Mouse (Mus musculus) bone marrow, adult 2 months (tissue): Measurements from ENCODE around the gene Hkdc1. TPM values are rescaled to one million over a fixed set of nuclear protein-coding genes. Genes with fewer than 3 reads are reported as not detected.

Experiments
- H3K27ac ChIP-seq: fragments of 200-500 bp; 2 replicates; pipeline ENCODE4 v1.5.1; 2012; ENCODE audit warnings: low read depth, mild to moderate bottlenecking, control low read depth, inconsistent platforms, low read length; ENCODE audit not compliant: control insufficient read depth, poor library complexity, insufficient read depth
- H3K4me1 ChIP-seq: fragments of 200-500 bp; 2 replicates; pipeline ENCODE4 v1.6.1; 2011; ENCODE audit warnings: low read length; ENCODE audit not compliant: control insufficient read depth, insufficient read depth
- H3K4me3 ChIP-seq: fragments of 200-500 bp; replicated peaks from 2 replicates; pipeline ENCODE3; 2011; ENCODE audit warnings: mild to moderate bottlenecking, low read depth, low read length, control low read depth; ENCODE audit not compliant: control insufficient read depth
- CTCF ChIP-seq: fragments of 200-500 bp; IDR thresholded peaks from 2 replicates; pipeline ENCODE4 v1.5.1; 2011; ENCODE audit warnings: low read length, control low read depth; ENCODE audit not compliant: control insufficient read depth, insufficient read depth
- POLR2A ChIP-seq: fragments of 200-500 bp; IDR thresholded peaks from 2 replicates; pipeline ENCODE4 v1.6.1; 2011; ENCODE audit warnings: low read depth, mild to moderate bottlenecking, control low read depth, low read length, borderline replicate concordance; ENCODE audit not compliant: control insufficient read depth
- WGBS: fragments of 180-500 bp; shearing (Covaris S2); methylation state at CpG from one replicate; pipeline ENCODE4 v1.1.7; 2018; 5-methylcytosine and 5-hydroxymethylcytosine counted together
- polyA plus RNA-seq: library from polyadenylated mRNA; stranded (reverse); fragments of >200 nt; gene quantifications from 2 replicates; pipeline ENCODE4 v1.2.4, GENCODE M21; 2011; ENCODE audit warnings: low replicate concordance; ENCODE audit not compliant: missing spikeins, insufficient read depth, insufficient read length

Gene Hkdc1
- polyA plus RNA-seq, 1 experiment, result not detected

- no peak overlapping the region for H3K4me3 ChIP-seq
- H3K4me1 ChIP-seq, result peaks cover 6% of the 10 kb centered on the region
- H3K27ac ChIP-seq, result no peak overlapping the region
- 55% methylated on average over 5 of the region's 5 CpGs for WGBS
- TF ChIP-seq CTCF (no peak), POLR2A (no peak)
Observed at GRCm38 (mm10) chr10:62345147-62345546, 77.1 kb downstream of the Hkdc1 start.

GRCm38 (mm10) chr10:62344004-62344752 is 78.1 kb downstream of the Hkdc1 start:
- WGBS, result 61% methylated on average over 9 of the region's 9 CpGs
- TF ChIP-seq POLR2A (no peak), CTCF (no peak)
- Histone ChIP-seq H3K4me1 (peaks cover 6% of the 10 kb centered on the region), H3K27ac (peak overlapping the region; percentile 51), H3K4me3 (no peak overlapping the region)

GRCm38 (mm10) chr10:62342512-62342911 is 79.8 kb downstream of the Hkdc1 start:
- peak overlapping the region; percentile 82 for H3K27ac ChIP-seq
- peak; percentile 65 for TF ChIP-seq POLR2A
- no peak for TF ChIP-seq CTCF
- 61% methylated on average over 6 of the region's 6 CpGs for WGBS
- H3K4me1 ChIP-seq, result peaks cover 8% of the 10 kb centered on the region
- peak overlapping the region; percentile 87 for H3K4me3 ChIP-seq

GRCm38 (mm10) chr10:62341956-62342355 is 80.3 kb downstream of the Hkdc1 start:
- TF ChIP-seq POLR2A, result no peak
- TF ChIP-seq CTCF, result no peak
- H3K4me1 ChIP-seq, result peaks cover 8% of the 10 kb centered on the region
- WGBS, result 68% methylated on average over 4 of the region's 4 CpGs

GRCm38 (mm10) chr10:62340991-62341390 is 81.3 kb downstream of the Hkdc1 start:
- TF ChIP-seq POLR2A (no peak), CTCF (no peak)
- Histone ChIP-seq H3K4me1 (peaks cover 8% of the 10 kb centered on the region), H3K4me3 (peak overlapping the region; percentile 97), H3K27ac (peak overlapping the region; percentile 99)
- 1% methylated on average over 3 of the region's 3 CpGs for WGBS

More at GRCm38 (mm10) chr10:62341956-62342355, 80.3 kb downstream of the Hkdc1 start:
- H3K27ac ChIP-seq, result peak overlapping the region; percentile 82
- peak overlapping the region; percentile 87 for H3K4me3 ChIP-seq

DNA sequence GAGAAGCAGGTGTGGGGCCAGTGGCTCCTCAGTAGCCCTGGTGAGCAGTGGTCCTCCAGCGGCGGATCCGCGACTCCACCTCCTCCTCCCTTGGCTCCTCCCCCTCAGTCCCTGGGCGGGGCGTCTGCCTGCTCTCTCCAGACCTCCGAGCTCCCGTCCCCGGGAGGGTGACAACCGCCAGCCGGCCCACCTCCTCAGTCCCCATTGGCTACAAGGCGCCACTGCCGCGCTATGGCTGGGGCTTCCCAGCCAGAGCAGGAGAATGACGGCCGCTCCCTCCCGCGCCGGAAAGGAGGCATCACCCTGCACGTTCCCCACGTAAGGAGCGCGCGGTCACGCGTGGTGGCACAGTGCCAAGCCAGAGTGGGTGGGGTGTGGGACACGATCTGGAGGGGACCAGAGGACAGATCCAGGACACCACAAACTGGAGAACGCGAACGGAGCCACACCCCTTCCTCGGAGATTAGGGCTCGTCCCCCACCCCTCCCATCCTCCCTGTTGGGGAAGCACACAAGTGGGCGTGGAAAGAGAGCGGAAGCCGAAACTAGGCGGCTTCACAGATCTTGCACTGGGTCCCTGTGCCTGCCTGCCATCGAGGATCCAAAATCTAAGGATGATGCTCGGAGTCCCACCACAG is 82.1 kb downstream of the Hkdc1 start:
- Histone ChIP-seq H3K4me3 (peak overlapping the region; percentile 97), H3K27ac (peak overlapping the region; percentile 99), H3K4me1 (peaks cover 8% of the 10 kb centered on the region)
- under 1% methylated on average over 38 of the region's 38 CpGs for WGBS
- TF ChIP-seq CTCF (peak; percentile 3; the same call in 1 of the 2 replicates), POLR2A (peak; percentile 64; the same call in 1 of the 2 replicates)

GRCm38 (mm10) chr10:62339211-62340094 is 82.8 kb downstream of the Hkdc1 start:
- H3K4me1 ChIP-seq, result peaks cover 9% of the 10 kb centered on the region
- H3K27ac ChIP-seq, result peak overlapping the region; percentile 99
- under 1% methylated on average over 45 of the region's 45 CpGs for WGBS
- no peak for TF ChIP-seq CTCF
- TF ChIP-seq POLR2A, result no peak; the same call in 1 of the 2 replicates
- H3K4me3 ChIP-seq, result peak overlapping the region; percentile 97

DNA sequence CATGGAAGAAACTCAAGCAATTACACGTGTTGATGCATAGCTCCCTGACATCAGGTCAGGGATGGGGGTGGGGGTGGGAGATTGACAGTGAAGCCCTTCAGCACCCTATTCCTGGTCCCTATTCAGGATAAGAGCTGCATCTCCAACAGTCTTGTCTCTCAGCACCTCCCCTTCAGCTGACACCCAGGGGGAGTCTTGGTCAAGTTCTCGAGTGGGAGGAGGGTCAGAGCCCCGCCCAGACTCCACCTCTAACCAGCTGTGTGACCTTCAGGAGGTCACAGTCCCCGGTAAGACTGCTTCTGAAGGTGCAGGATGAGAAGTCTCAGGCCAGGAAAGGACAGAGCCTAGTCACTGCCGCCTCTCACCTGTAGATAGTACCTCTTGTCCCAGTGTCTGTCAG is 83.7 kb downstream of the Hkdc1 start:
- H3K27ac ChIP-seq, result peak overlapping the region; percentile 11; the same call in 1 of the 2 replicates
- peak overlapping the region; percentile 97 for H3K4me3 ChIP-seq
- peaks cover 4% of the 10 kb centered on the region for H3K4me1 ChIP-seq
- WGBS, result 15% methylated on average over 5 of the region's 5 CpGs
- TF ChIP-seq CTCF (no peak), POLR2A (no peak)
